Mouse (Mus musculus) lung, embryonic 16.5 days (tissue): ENCODE measurements around the gene Tuba1a. TPM values are rescaled to one million over a fixed set of nuclear protein-coding genes. Genes with fewer than 3 reads are reported as not detected.

Experiments
- ATAC-seq: fragments of 200-750 bp; cut with Nextera tagmentation; 2 replicates; pipeline ENCODE4 v1.8.0; 2017; ENCODE audit warnings: low read depth, mild to moderate bottlenecking, moderate library complexity
- H3K27ac ChIP-seq: fragments of 300-500 bp; sonication (generic); 2 replicates; pipeline ENCODE4 v1.5.1; 2014; ENCODE audit warnings: mild to moderate bottlenecking, control low read depth, low read length
- H3K27me3 ChIP-seq: fragments of 300-500 bp; sonication (generic); 2 replicates; pipeline ENCODE4 v1.6.1; 2014; ENCODE audit warnings: low read depth, low read length, mixed read lengths; ENCODE audit not compliant: control insufficient read depth, insufficient read depth
- H3K36me3 ChIP-seq: fragments of 300-500 bp; sonication (generic); 2 replicates; pipeline ENCODE4 v1.6.1; 2014; ENCODE audit warnings: low read length; ENCODE audit not compliant: control insufficient read depth, insufficient read depth
- H3K4me1 ChIP-seq: fragments of 300-500 bp; sonication (generic); replicated peaks from 2 replicates; pipeline ENCODE4 v1.6.1; 2014; ENCODE audit warnings: low read length, mixed read lengths; ENCODE audit not compliant: control insufficient read depth, insufficient read depth
- H3K4me2 ChIP-seq: fragments of 300-500 bp; sonication (generic); 2 replicates; pipeline ENCODE4 v1.6.1; 2014; ENCODE audit warnings: low read depth, low read length, control low read depth
- H3K4me3 ChIP-seq: fragments of 300-500 bp; sonication (generic); 2 replicates; pipeline ENCODE4 v1.5.1; 2014; ENCODE audit warnings: mild to moderate bottlenecking, low read length, control low read depth
- H3K9ac ChIP-seq: fragments of 300-500 bp; sonication (generic); 2 replicates; pipeline ENCODE4 v1.6.1; 2014; ENCODE audit warnings: low read length, control low read depth
- H3K9me3 ChIP-seq: fragments of 300-500 bp; sonication (generic); 2 replicates; pipeline ENCODE4 v1.6.1; 2016; ENCODE audit warnings: low read length; ENCODE audit not compliant: control insufficient read depth
- WGBS: fragments of 180-500 bp; shearing (Covaris S2); extraction: QIAGEN DNeasy Blood & Tissue Kit; methylation state at CpG from one replicate; pipeline ENCODE4 v1.1.7; 2014; 5-methylcytosine and 5-hydroxymethylcytosine counted together
- polyA plus RNA-seq: library from polyadenylated mRNA; unstranded; fragments of >200 nt; fragmentation: Nextera tagmentation; extraction: Ambion mirVana; gene quantifications from 2 replicates; pipeline ENCODE4 v1.2.1, GENCODE M21; 2015

Tuba1a gene
- polyA plus RNA-seq, 1 experiment from 2014 or later = 906 TPM

GRCm38 (mm10) chr15:98993093-98993793, 39.7 kb upstream of the Tuba1a start:
- ATAC-seq = peak; percentile 94
- H3K27ac ChIP-seq = peak overlapping the region; percentile 95
- no peaks in the 10 kb centered on the region for H3K27me3 ChIP-seq
- H3K4me3 ChIP-seq = peak overlapping the region; percentile 41
- H3K9ac ChIP-seq = peak overlapping the region; percentile 73
- no peaks in the 10 kb centered on the region for H3K36me3 ChIP-seq
- peak overlapping the region; percentile 69 for H3K4me2 ChIP-seq
- 4% methylated on average over 35 of the region's 35 CpGs for WGBS
- peaks cover 27% of the 10 kb centered on the region for H3K4me1 ChIP-seq
- no peaks in the 10 kb centered on the region for H3K9me3 ChIP-seq

GRCm38 (mm10) chr15:98992086-98992912, 38.8 kb upstream of the Tuba1a start:
- Histone ChIP-seq H3K9me3 (no peaks in the 10 kb centered on the region), H3K4me1 (peaks cover 32% of the 10 kb centered on the region), H3K4me2 (peak overlapping the region; percentile 69), H3K27ac (peak overlapping the region; percentile 95), H3K9ac (peak overlapping the region; percentile 73), H3K4me3 (peak overlapping the region; percentile 41), H3K27me3 (no peaks in the 10 kb centered on the region), H3K36me3 (no peaks in the 10 kb centered on the region)
- WGBS = 26% methylated on average over 17 of the region's 17 CpGs
- peak; percentile 50; the same call in 1 of the 2 replicates for ATAC-seq

- peaks cover 38% of the 10 kb centered on the region for H3K4me1 ChIP-seq
- H3K9me3 ChIP-seq = no peaks in the 10 kb centered on the region
- no peak overlapping the region; the same call in 1 of the 2 replicates for H3K27ac ChIP-seq
- ATAC-seq = no peak
- H3K4me2 ChIP-seq = no peak overlapping the region
- peak overlapping the region; percentile 47 for H3K9ac ChIP-seq
- 31% methylated on average over 9 of the region's 9 CpGs for WGBS
- H3K27me3 ChIP-seq = no peaks in the 10 kb centered on the region
- no peak overlapping the region for H3K4me3 ChIP-seq
- H3K36me3 ChIP-seq = no peaks in the 10 kb centered on the region
Observed at GRCm38 (mm10) chr15:98991540-98992050, 38.1 kb upstream of the Tuba1a start.

- Histone ChIP-seq H3K4me3 (no peak overlapping the region), H3K4me2 (no peak overlapping the region; the same call in 1 of the 2 replicates), H3K27me3 (no peaks in the 10 kb centered on the region), H3K4me1 (peaks cover 44% of the 10 kb centered on the region), H3K9me3 (no peaks in the 10 kb centered on the region), H3K36me3 (no peaks in the 10 kb centered on the region), H3K27ac (no peak overlapping the region), H3K9ac (peak overlapping the region; percentile 46)
- 34% methylated on average over 15 of the region's 15 CpGs for WGBS
- ATAC-seq = no peak
Observed at GRCm38 (mm10) chr15:98990669-98991539, 37.4 kb upstream of the Tuba1a start.

- no peaks in the 10 kb centered on the region for H3K36me3 ChIP-seq
- H3K4me3 ChIP-seq = no peak overlapping the region
- H3K4me1 ChIP-seq = peaks cover 47% of the 10 kb centered on the region
- ATAC-seq = no peak
- no peak overlapping the region for H3K27ac ChIP-seq
- no peak overlapping the region for H3K4me2 ChIP-seq
- H3K9ac ChIP-seq = no peak overlapping the region
- no peaks in the 10 kb centered on the region for H3K9me3 ChIP-seq
- 45% methylated on average over 11 of the region's 12 CpGs for WGBS
- no peaks in the 10 kb centered on the region for H3K27me3 ChIP-seq
Observed at GRCm38 (mm10) chr15:98989701-98990430, 36.4 kb upstream of the Tuba1a start.

- no peaks in the 10 kb centered on the region for H3K9me3 ChIP-seq
- H3K9ac ChIP-seq = no peak overlapping the region
- no peak overlapping the region for H3K4me3 ChIP-seq
- no peak overlapping the region for H3K4me2 ChIP-seq
- no peak for ATAC-seq
- H3K4me1 ChIP-seq = peaks cover 51% of the 10 kb centered on the region
- H3K36me3 ChIP-seq = no peaks in the 10 kb centered on the region
- WGBS = 66% methylated on average over 3 of the region's 3 CpGs
- no peaks in the 10 kb centered on the region for H3K27me3 ChIP-seq
- no peak overlapping the region for H3K27ac ChIP-seq
Observed at GRCm38 (mm10) chr15:98988787-98989186, 35.3 kb upstream of the Tuba1a start.

GRCm38 (mm10) chr15:98987661-98988181, 34.2 kb upstream of the Tuba1a start:
- Histone ChIP-seq H3K4me3 (no peak overlapping the region), H3K9ac (0 out of 2 replicates have a peak overlapping the region, but pooled peaks have one; percentile 25), H3K27ac (peak overlapping the region; percentile 92), H3K9me3 (no peaks in the 10 kb centered on the region), H3K4me2 (no peak overlapping the region), H3K27me3 (no peaks in the 10 kb centered on the region), H3K4me1 (peaks cover 48% of the 10 kb centered on the region), H3K36me3 (no peaks in the 10 kb centered on the region)
- WGBS = 46% methylated on average over 8 of the region's 8 CpGs
- no peak for ATAC-seq

GRCm38 (mm10) chr15:98987077-98987630, 33.7 kb upstream of the Tuba1a start:
- H3K4me2 ChIP-seq = 0 out of 2 replicates have a peak overlapping the region, but pooled peaks have one; percentile 5
- no peaks in the 10 kb centered on the region for H3K27me3 ChIP-seq
- H3K27ac ChIP-seq = peak overlapping the region; percentile 92
- H3K4me1 ChIP-seq = peaks cover 45% of the 10 kb centered on the region
- H3K9me3 ChIP-seq = no peaks in the 10 kb centered on the region
- H3K36me3 ChIP-seq = no peaks in the 10 kb centered on the region
- H3K9ac ChIP-seq = peak overlapping the region; percentile 51; the same call in 1 of the 2 replicates
- H3K4me3 ChIP-seq = no peak overlapping the region
- 25% methylated on average over 7 of the region's 7 CpGs for WGBS
- peak; percentile 36; the same call in 1 of the 2 replicates for ATAC-seq
